10 mouse cellular contexts compared by ENCODE assay signal in genomic region chr5:133806891-133807290, GRCm38 (mm10).
A peak's percentile ranks its signal among the peaks of the same experiment; 100 is the strongest.
DNase-seq lines count a peak whose midpoint lies in the region; ATAC-seq and TF ChIP-seq lines count a peak whose summit lies in the region.
"Had no signal": no experiment of that assay in that cellular context is flagged by ENCODE, and none has a peak within 500 bp of the region (broad histone marks: within the 10 kb centered on the region; RNA-seq: fewer than 3 reads in every experiment).

No protein-coding gene starts in this region.

- H3K36me3 ChIP-seq in hindbrain, embryonic 14.5 days (replicated peaks; ENCODE audit: control insufficient read depth, insufficient read depth): no peaks in the 10 kb centered on the region
- no peaks in the 10 kb centered on the region for H3K36me3 ChIP-seq in hindbrain, embryonic 10.5 days
- H3K36me3 ChIP-seq in forebrain, embryonic 16.5 days (ENCODE audit: control insufficient read depth, insufficient read depth): no peaks in the 10 kb centered on the region
- H3K36me3 ChIP-seq in lung, postnatal 0 days (ENCODE audit: insufficient read depth, low read length): no peaks in the 10 kb centered on the region

- H3K27ac ChIP-seq in hindbrain, embryonic 14.5 days: 0 out of 2 replicates have a peak overlapping the region, but pooled peaks have one; percentile 3
- H3K27ac ChIP-seq in hindbrain, embryonic 10.5 days: no peak overlapping the region
- peak overlapping the region; percentile 76 for H3K27ac ChIP-seq in forebrain, embryonic 16.5 days (ENCODE audit: low read length)
- no peak overlapping the region for H3K27ac ChIP-seq in lung, postnatal 0 days (ENCODE audit: low read length)

- no peak overlapping the region for H3K9ac ChIP-seq in hindbrain, embryonic 14.5 days
- H3K9ac ChIP-seq in forebrain, embryonic 16.5 days (replicated peaks; ENCODE audit: low read depth, low read length): no peak overlapping the region
- no peak overlapping the region for H3K9ac ChIP-seq in lung, postnatal 0 days (replicated peaks; ENCODE audit: low read depth)
- H3K9ac ChIP-seq: liver, postnatal 0 days had no signal

- intact Hi-C loops in left cerebral cortex, postnatal 36 days (cut with DNase I): loop anchor here (10.0 kb wide), 2 partner anchors 88 to 198 kb away; no protein-coding TSS in a partner anchor

- H3K4me1 ChIP-seq in hindbrain, embryonic 14.5 days (replicated peaks; ENCODE audit: control insufficient read depth, insufficient read depth, low read length): no peaks in the 10 kb centered on the region; the same call in 1 of the 2 replicates
- H3K4me1 ChIP-seq in hindbrain, embryonic 10.5 days (replicated peaks): 0 out of 2 replicates have a peak, but pooled peaks cover 4% of the 10 kb centered on the region
- peaks cover 13% of the 10 kb centered on the region for H3K4me1 ChIP-seq in forebrain, embryonic 16.5 days (replicated peaks; ENCODE audit: control insufficient read depth, insufficient read depth, low read length)
- H3K4me1 ChIP-seq in lung, postnatal 0 days (ENCODE audit: insufficient read depth, low read depth, low read length): no peaks in the 10 kb centered on the region

- H3K9me3 ChIP-seq in hindbrain, embryonic 14.5 days (ENCODE audit: control insufficient read depth, low read length): no peaks in the 10 kb centered on the region; the same call in 1 of the 2 replicates
- H3K9me3 ChIP-seq in hindbrain, embryonic 10.5 days: no peaks in the 10 kb centered on the region
- H3K9me3 ChIP-seq in forebrain, embryonic 16.5 days (ENCODE audit: control insufficient read depth, low read length): no peaks in the 10 kb centered on the region
- H3K9me3 ChIP-seq in lung, postnatal 0 days (ENCODE audit: low read length): no peaks in the 10 kb centered on the region

- no peak for TF ChIP-seq EP300 in lung, postnatal 0 days (IDR thresholded peaks at IDR 0.05)

- 0 out of 2 replicates have a peak, but pooled peaks cover 2% of the 10 kb centered on the region for H3K27me3 ChIP-seq in hindbrain, embryonic 14.5 days (ENCODE audit: control insufficient read depth, insufficient read depth, low read length)
- no peaks in the 10 kb centered on the region for H3K27me3 ChIP-seq in hindbrain, embryonic 10.5 days (ENCODE audit: insufficient read depth, poor library complexity, severe bottlenecking)
- no peaks in the 10 kb centered on the region for H3K27me3 ChIP-seq in forebrain, embryonic 16.5 days (replicated peaks; ENCODE audit: control insufficient read depth, insufficient read depth, low read length)
- H3K27me3 ChIP-seq in lung, postnatal 0 days (replicated peaks; ENCODE audit: insufficient read depth, low read length): no peaks in the 10 kb centered on the region

- H3K4me2 ChIP-seq in hindbrain, embryonic 14.5 days (replicated peaks): no peak overlapping the region
- H3K4me2 ChIP-seq in forebrain, embryonic 16.5 days (ENCODE audit: low read length): no peak overlapping the region
- no peak overlapping the region for H3K4me2 ChIP-seq in lung, postnatal 0 days (replicated peaks; ENCODE audit: low read depth, low read length)

- no peak overlapping the region for H3K4me3 ChIP-seq in hindbrain, embryonic 14.5 days (replicated peaks; ENCODE audit: low read length)
- H3K4me3 ChIP-seq in hindbrain, embryonic 10.5 days: no peak overlapping the region
- no peak overlapping the region for H3K4me3 ChIP-seq in forebrain, embryonic 16.5 days (replicated peaks; ENCODE audit: low read length)
- no peak overlapping the region for H3K4me3 ChIP-seq in lung, postnatal 0 days (ENCODE audit: low read depth, low read length)
- H3K4me3 ChIP-seq: erythroblast, embryonic 14.5 days had no signal

- peak; percentile 54 for DNase-seq in hindbrain, embryonic 14.5 days (ENCODE audit: low spot score)
- no peak for DNase-seq in hindbrain, embryonic 10.5 days (ENCODE audit: low spot score)
- DNase-seq in brain, adult 2 months (ENCODE audit: low read depth, low spot score): peak; percentile 75
- DNase-seq in left cerebral cortex, postnatal 36 days (ENCODE audit: low spot score in 2 of 2): peak; percentile 20 to 28
- no peak for DNase-seq in thymus, postnatal 10 days (ENCODE audit: low spot score in 2 of 2)
- DNase-seq in lung, postnatal 0 days (ENCODE audit: low spot score): no peak
- DNase-seq: cerebellum, adult 18-20 months; liver, postnatal 0 days had no signal

- no peak for TF ChIP-seq CTCF in lung, postnatal 0 days (IDR thresholded peaks at IDR 0.05)

- WGBS in hindbrain, embryonic 14.5 days: 35% methylated on average over 7 of the region's 7 CpGs
- 60% methylated on average over 7 of the region's 7 CpGs for WGBS in hindbrain, embryonic 10.5 days
- WGBS in forebrain, embryonic 16.5 days: 14% methylated on average over 7 of the region's 7 CpGs
- WGBS in lung, postnatal 0 days: 45% methylated on average over 7 of the region's 7 CpGs

- ATAC-seq in hindbrain, embryonic 14.5 days (ENCODE audit: low FRiP score): no peak
- ATAC-seq in forebrain, embryonic 16.5 days: peak; percentile 75
- no peak for ATAC-seq in lung, postnatal 0 days
- ATAC-seq: liver, postnatal 0 days had no signal

Comparison
In these comparisons a context has a peak if more than half of its experiments do, and no peak if none do; other contexts are left out.
1. DNase-seq: peak in hindbrain, embryonic 14.5 days (single experiment), brain, adult 2 months (single experiment) and left cerebral cortex, postnatal 36 days (2 of 2); none in hindbrain, embryonic 10.5 days (single experiment), thymus, postnatal 10 days (0 of 2) and lung, postnatal 0 days (single experiment).
2. H3K27ac ChIP-seq: peak in hindbrain, embryonic 14.5 days (single experiment) and forebrain, embryonic 16.5 days (single experiment); none in hindbrain, embryonic 10.5 days (single experiment) and lung, postnatal 0 days (single experiment).